Mouse (Mus musculus) layer of hippocampus, adult 8-10 months (tissue): ENCODE measurements around the gene Ssr4. TPM values are rescaled to one million over a fixed set of nuclear protein-coding genes. Genes with fewer than 3 reads are reported as not detected.
A peak's percentile ranks its signal among the peaks of the same experiment; 100 is the strongest.
"Not testable (repeated sequence)": the region's sequence is repeated elsewhere in the genome, so short reads cannot be mapped to it uniquely, and the experiment has no call there.

Experiments used
- DNase-seq, 2 experiments: peaks; one replicate each; pipeline ENCODE4 v3.0.0; 2022; ENCODE audit warnings: low spot score in 2 of 2
- total RNA-seq, 4 experiments: library from RNA; stranded (reverse); gene quantifications; 2 replicates each; pipeline ENCODE4 v1.2.4; 2022

Gene Ssr4
- 100 to 1,000 TPM in 2 of 4 experiments, 10 to 100 TPM in 2; 87.5 to 127 (median 98.2) TPM for total RNA-seq

DNA sequence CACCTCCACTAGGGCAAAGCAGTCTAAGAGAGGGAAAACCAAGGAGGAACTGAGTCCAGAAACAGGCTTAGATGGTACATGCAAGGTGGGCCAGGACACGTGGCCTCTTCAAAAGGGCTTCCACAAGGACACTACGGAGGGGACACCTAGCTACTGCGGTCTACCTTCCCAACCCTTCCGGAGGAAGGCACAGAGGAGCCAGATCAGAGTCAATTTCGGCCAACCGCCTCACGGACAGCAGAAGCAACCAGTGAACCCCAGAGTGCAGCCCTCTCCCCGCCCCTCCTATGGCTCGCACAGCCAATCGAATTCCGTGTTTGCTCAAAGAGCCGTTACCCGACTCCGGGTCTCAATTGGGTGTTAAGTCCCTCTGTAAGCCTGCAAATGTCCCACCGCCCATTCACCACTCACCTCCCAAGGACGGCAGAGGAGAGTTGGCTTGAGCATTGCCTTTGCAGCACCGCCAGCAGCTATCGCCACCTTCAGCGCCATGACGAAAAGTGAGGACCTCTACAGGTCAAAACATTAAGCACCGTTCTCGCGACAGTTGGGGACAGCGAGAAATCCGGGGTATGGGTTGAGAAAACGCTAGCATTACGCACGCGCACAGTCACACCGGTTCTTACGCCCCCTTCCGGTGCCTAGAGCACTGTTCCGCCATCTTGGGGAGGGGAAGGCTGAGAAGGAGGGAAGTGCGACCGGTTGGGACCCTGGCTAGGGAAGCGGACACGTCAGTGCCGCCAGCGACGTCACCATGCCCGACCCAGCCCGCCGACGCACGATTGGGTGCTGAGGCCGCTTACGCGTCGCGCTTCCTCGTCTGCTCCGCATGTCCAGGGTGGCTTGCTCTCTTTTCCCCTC, at the start of gene Ssr4, which contains the start of gene Idh3g:
Gene Ssr4 (plus strand): TSS at position 665 of the 861 bp plus-strand sequence.
Gene Idh3g (minus strand): TSS at position 534 of the 861 bp plus-strand sequence.
- peak; percentile 93 to 95 for DNase-seq

DNA sequence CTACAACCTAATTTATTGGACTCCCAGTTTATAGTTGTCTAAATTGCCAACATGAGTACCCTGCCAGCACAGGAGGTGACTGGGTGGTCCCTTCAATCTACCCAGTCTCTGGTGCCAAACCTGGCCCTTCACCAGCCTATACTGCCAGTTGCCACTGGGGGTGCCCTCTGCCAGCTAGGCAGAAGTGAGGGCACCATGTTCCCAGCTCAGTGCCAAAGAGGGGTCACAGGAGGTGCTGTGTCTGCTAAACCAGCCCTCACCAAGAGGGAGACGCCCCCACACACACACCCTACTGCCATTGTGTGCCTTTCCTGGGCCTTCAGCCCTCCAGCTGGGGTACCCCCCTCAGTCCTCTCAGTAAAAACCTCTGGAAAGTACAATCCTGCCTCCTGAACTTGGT, 48.7 kb upstream of the Ssr4 start:
- no peak for DNase-seq

DNA sequence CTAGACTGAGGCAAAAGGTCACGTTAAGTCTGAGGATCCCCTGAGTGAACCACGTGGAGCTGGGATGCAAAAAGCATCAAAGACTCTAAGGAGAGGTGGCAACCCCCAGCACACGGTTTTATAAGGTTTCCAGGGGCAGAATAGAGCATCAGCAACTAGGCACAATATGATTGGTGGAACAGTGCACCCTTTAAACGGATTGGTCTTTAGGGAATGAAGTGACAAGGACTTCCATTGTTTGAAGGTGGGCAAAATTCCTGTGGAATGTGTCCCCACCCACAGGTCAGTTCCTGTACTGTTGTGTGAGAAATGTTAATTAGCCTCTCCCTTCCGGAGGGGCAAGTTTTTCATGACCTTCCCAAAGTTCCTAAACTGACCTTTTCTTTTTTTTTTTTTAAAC, 47.7 kb upstream of the Ssr4 start:
- no peak for DNase-seq

DNA sequence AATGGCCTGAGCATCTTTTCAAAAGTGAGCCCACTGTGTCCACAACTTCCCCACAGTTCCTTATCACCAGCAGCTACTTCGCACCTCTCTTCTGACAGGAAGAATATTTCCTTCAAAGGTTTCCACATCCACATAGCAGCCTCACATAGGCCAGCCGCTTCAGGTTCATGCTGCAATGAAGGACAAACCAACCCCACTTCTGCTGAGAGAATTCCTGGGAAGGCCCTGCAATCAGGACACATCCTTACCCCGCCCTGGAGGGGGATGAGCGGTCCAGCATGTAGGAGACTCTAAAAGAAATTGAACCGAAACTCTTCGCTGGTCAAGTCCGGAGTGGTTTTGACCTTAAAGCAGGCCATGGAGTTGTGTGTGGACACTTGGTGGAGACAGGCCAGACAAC, 47.0 kb upstream of the Ssr4 start:
- not testable (repeated sequence) for DNase-seq

DNA sequence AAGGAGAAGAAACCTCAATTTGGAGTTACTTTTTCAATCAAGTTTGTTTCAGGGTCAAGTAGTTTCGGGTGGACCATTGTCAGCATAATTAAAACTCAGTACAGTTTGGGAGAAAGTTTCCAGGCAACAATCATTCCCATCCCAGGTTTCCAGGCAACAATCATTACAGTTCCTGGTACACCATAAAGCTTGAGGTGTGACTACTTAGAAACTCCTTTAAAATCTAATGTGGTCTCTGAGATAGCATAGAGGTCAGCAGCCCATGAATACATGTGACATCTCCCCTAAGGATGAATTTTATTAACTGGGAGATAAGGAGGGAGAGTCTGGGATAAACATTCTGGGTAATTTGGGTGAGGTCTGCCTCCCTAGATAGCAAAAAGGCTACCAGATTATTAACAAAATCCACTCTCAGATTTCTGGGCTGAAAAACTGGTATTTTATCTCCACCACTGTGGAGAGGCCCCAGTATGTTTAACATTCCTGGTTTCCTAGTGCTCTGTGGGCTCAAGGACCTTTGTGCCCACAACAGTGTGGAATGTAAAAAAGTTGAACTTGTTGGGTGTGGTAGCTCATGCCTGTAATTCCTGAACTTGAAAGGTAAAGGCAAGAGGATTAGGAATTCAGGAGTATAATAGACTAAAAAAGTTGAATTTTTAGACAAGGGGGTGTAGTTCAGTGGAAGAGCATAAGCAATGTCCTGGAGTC, 41.9 kb upstream of the Ssr4 start:
- DNase-seq = no peak

DNA sequence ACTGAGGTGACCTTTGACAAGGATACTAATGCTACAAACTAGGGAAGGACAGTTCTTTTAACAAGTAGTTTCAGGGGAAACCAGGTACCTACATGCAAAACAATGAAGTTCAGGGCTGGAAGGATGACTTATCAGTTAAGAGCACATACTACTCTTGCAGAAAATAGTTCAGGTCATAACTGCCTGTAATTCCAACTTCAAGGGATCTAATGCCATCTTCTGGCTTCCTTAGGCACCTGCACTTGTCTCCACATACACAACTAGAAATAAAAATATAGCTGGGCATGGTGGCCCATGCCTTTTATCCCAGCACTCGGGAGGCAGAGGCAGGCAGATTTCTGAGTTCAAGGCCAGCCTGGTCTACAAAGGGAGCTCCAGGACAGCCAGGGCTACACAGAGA, 37.9 kb upstream of the Ssr4 start:
- DNase-seq = no peak

DNA sequence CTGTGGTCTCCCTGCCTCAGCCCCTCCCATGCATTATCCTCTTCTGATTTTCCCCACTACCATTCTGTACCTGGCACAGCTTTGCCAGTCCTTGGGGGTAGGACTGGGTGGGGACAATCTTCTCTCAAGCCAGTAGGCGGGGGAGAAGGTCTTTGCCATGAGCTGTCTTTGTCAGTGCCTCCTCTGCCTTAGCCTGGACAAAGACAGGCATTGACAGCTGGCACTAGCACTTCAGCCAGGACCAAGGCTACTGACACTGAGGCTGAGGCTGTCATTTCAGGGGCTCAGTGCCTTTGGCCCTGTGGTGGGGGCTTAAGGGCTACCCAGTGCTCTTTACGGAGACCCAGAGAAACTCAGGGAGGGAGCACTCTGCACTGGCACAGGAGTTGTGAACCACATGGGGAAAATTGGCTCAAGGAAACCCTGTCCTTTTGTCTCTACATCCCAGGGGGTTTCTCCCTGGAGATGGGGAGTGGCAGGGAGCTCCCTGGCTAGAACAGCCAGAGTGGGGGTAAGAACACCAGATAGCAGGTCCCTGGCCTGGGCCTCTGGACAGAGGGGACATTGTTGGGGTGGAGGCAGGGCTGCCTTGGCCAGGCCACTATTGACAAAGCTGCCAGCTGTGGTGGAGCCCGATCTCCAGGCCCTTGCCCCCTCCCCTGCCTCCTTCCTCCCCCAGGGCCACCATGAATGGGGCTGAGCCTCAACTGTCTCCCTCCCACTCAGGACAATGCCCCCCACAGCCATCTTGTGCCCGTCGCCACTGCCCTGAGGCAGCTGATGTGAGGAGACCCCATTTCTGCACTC, 30.3 kb upstream of the Ssr4 start, which contains the start of gene Plxnb3:
Gene Plxnb3 (plus strand): TSS at position 757 of the 807 bp plus-strand sequence.
- peak; percentile 35 to 44 for DNase-seq

DNA sequence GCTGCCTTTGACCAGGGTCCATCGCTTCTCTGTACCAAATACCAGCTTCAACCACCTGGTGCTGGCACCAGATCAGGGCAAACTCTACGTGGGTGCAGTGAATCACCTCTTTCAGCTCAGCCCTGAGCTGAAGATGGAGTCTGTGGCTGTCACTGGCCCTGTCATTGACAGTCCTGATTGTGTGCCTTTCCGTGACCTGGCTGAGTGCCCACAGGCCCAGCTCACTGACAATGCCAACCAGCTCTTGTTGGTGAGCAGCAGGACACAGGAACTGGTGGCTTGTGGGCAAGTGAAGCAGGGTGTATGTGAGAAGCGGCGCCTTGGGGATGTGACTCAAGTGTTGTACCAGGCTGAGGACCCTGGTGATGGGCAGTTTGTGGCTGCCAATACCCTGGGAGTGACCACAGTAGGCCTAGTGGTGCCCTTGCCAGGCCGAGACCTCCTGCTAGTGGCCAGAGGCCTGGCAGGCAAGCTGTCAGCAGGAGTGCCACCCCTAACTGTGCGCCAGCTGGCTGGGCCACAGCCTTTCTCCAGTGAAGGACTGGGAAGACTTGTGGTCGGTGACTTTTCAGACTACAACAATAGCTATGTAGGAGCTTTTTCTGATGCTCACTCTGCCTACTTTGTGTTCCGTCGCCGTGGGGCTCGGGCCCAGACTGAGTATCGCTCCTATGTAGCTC, 28.1 kb upstream of the Ssr4 start:
- DNase-seq = peak in 1 of 2 experiments; percentile 44

DNA sequence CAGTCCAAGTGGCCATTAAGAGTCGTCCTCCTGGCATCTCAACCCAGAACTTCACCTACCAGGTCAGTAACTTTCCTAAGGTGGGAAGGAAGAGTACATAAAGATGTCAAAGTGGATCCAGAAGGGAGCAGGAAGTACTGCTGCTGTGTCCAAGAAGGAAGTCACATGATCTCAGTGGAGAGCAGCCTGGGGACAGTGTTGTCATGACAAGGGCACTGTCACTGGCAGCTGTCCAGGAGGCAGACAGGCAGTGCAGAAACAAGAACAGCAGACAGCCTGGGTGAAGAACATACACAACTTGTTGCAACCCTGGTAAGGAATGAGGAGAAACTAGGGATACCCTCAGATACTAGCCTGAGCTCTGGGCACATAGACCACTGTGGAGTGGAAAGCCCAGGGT, 21.5 kb upstream of the Ssr4 start:
- no peak for DNase-seq

DNA sequence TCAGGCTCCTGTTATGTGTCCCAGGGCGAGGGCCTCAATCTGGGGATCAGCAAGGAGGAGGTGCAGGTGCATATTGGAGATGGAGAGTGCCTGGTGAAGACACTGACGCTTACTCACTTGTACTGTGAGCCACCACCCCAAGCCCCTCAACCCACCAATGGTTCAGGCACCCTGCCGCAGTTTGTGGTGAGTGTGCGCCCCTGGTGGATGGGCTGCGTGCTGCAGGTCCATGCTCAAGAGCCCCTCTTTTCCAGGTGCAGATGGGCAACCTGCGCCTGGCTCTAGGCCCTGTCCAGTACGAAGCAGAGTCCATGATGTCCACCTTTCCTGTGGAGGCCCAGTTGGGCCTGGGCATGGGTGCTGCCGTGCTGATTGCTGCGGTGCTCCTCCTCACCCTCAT, 19.6 kb upstream of the Ssr4 start:
- peak in 1 of 2 experiments; percentile 2 for DNase-seq

DNA sequence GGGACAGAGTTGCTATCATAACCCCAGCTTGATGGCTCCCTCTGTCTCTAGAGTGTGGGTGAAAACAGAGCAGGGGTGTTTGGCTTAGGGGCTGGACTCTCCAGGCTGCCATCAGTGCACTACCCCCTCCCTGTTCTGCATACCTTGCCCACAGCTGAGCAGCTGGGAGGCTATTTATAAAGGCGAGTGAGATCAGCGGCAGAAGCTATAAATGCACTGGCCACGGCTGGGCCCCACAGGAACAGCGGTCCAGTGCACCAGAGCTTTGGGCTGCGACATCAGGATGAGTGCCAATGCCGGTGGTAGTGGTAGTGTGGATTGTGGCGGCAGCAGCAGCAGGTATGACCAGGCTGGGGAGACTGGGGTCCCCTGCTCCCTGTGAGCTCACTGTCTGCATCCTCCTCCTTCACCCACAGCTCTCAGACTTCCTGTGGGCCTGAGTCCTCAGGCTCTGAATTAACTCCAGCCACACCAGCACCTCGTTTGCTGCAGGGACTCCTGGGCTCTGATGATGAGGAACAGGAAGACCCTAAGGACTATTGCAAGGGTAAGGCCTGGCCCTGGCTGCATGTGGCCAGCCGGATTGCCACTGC, 12.6 kb upstream of the Ssr4 start, which contains the start of gene Srpk3:
Gene Srpk3 (plus strand): TSS at position 238 of the 593 bp plus-strand sequence.
- no peak for DNase-seq

DNA sequence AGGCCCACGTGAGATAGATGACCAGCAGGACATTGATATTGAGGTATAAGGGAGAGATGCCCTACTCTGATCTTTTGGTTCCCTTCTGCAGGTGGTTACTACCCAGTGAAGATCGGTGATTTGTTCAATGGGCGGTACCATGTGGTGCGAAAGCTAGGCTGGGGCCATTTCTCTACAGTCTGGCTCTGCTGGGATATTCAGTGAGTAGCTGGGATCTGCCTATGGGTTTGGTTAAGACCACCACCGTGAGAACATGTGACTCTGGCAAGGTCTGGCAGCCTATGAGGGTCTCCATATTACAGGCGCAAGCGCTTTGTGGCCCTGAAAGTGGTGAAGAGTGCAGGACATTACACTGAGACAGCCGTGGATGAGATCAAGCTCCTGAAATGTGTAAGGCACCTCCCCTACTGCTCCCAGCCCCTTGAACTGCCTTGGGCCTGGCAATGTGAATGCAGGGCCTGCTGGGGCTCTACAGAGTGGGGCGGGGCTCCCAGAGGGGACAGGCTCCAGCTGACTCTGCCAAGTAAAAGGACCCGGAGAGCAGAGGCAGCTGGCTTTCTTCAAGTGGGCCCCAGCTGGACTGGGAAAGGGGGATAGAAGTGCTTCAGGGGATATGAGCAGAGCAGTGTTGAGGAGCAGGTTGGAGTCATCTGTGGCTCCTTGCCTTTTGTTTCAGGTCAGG, 11.9 kb upstream of the Ssr4 start:
- DNase-seq = no peak

DNA sequence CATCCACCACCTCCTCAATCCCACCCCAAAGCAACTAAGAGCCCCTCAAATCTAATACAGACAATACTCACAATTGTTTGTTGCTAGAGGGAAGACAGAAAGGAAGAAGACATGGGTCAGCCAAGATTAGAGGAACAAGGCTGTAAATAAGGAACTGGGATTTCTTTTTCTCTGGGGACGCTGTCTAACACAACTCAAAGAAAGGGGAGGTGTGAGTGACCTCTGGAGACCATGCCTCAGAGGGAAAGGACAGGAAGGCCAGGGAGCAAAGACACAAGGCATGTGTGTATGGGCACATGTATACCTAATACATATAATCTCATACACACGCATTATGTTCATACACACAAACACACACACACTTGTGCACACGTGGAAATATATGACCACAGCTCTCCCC, 4.6 kb upstream of the Ssr4 start:
- DNase-seq = no peak

DNA sequence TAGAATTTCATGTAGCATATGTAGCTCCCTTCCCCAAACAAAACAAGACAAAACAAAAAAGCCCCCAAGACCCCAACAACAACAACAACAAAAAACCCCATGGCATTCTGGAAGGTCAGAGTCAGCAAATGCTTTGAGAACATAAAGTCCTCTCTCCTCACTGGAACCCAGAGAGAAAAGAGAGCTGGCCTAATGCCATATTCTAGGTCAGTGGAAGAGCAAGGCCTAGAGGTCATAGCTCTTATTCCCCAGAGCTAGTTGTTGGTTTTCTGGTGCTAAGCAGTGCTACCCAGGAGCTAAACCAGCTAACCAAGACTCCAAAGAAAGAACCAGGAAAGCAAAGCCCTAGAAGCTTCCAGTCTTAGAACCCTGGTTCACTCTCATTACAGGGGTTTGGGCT, 1.2 kb upstream of the Ssr4 start:
- DNase-seq = no peak

DNA sequence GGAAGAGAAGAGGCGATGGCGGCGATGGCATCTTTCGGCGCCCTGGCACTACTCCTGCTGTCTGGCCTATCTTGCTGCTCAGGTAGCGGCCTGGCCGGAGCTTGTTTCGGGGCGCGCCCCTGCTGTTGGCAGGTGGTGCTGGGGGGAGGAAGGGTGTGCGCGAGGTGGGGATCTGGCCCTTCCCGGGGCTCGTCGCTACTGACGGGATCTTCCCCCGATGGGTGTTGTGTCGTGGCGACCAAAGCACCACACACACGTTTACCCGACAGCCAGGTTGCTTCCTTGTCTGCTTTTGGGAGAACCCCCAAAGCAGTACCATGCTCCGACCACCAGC, 364 bp downstream of the Ssr4 start:
- DNase-seq = no peak

DNA sequence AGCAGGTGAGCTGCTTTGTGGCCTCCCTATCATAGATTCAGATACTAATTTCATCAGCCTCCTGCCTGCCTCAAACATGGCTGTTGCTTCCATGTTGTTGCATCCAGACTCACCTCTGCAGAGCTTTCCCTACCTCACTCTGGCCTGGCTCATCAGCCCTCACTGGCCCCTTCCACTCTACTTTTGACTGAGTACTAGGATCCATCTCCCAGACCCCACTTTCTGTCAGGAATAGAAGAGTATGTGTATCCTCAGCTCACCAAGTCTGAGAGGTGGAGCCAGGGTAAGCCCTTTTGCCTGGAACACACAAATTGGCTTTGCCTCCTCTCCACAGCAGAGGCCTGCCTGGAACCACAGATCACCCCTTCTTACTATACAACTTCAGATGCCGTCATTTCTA, 1.7 kb downstream of the Ssr4 start:
- DNase-seq = no peak

DNA sequence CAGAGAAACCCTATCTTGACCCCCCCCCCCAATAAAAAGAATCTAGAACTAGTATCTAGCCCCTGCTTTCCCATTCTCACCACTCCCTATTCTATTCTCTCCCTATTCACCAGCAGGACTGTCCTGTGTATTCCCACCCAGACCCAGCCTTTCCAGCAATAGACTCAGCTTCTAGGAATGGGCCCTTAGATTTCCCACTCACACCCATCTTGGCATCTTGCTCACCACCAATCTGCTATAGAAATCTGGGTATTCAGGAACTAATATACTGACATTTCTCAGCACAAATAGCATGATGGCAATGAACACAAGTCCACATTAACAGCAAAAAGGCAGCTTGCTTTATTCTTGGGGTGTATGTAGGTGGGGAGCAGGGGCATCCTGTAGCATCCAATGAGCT, 6.2 kb downstream of the Ssr4 start:
- DNase-seq = no peak

DNA sequence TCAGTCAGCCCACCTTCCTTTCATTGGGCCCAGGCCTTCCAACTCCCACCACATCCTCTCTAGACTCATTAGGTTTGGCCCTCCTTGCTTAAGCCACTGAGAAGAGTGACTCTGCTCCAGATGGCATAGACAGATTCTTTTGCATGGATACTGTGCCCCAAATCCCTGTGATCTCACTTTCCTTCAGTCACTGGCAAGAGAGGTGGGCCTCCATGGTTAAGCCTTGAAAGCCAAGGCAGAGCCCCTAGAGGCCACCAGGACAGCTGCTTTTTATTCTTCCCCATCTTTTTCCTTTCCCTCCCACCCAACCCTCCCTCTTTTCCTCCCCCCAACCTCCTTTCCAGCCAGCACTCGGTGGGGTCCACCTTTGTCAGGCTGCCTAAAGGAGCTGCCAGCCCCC, 6.7 kb downstream of the Ssr4 start:
- no peak for DNase-seq

DNA sequence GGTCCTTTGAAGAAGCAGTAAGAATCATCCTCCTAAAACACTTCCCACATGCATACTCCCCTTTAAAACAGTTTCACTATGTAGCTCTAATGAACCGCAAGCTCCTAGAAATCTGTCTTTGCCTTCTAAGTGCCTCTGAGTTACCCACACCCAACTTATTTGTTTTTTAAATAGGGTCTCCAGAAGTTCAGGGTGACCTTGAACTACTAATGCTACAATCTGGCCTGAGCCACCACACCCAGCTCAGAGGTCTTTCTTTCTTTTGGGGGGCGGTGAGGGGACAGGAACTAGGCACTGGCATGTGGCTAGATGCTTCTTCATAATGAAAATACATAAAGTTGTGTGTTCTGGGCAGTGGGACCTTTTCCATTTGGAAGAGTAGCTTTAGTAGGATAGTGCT, 10.7 kb downstream of the Ssr4 start:
- no peak for DNase-seq

DNA sequence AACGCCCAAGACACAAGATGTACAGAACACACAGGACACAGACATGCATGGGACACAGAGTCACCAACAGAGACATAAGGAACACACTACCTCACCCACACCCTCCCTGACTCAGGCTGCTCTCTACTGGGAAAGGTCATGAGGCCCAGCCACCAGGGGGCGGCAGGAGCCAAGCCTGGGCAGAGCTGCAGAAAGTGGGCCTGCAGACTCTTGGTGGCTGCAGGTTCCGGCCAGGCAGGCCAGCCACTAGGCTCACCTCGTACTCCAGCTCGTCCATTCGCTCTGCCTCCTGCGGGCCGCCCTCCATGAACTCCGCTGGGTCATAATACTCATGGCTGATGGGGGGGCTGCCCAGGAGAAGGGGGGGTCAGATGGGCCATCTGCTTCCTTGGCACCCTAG, 11.7 kb downstream of the Ssr4 start:
- DNase-seq = peak in 1 of 2 experiments; percentile 43
